10 mouse cellular contexts compared by ENCODE assay signal in the genomic region with DNA sequence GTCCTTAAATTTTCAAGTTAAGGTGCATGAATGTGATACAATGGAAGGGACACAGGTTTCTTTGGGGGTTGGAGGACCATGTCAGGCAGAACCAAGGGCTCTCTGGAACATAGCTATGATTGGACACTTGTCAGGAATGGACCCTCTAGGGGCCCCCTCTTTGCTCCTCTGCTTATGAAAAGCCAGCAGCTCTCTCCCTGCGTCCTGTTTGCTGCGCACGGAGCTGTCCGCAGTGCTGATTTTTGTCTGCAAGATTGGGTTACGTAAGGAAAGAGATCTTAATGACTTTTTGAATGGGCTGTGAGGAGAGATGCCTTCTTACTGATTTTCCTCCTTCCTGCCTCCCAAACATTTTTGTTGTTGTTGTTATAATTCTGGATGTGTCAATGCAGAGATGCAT. TPM values are rescaled to one million over a fixed set of nuclear protein-coding genes. Genes with fewer than 3 reads are reported as not detected.
DNase-seq lines count a peak whose midpoint lies in the region; ATAC-seq lines count a peak whose summit lies in the region.
"Had no signal": no experiment of that assay in that cellular context is flagged by ENCODE, and none has a peak within 500 bp of the region (broad histone marks: within the 10 kb centered on the region; RNA-seq: fewer than 3 reads in every experiment).

No protein-coding gene starts in this region.

- no peaks in the 10 kb centered on the region for H3K36me3 ChIP-seq in neural tube, embryonic 15.5 days

- no peak overlapping the region for H3K9ac ChIP-seq in neural tube, embryonic 15.5 days (replicated peaks)

- H3K4me3 ChIP-seq in neural tube, embryonic 15.5 days (replicated peaks), result no peak overlapping the region
- H3K4me3 ChIP-seq: erythroblast, embryonic 14.5 days; megakaryocyte, embryonic 14.5 days had no signal

- ATAC-seq in neural tube, embryonic 15.5 days (ENCODE audit: low FRiP score), result no peak

- 5% methylated on average over 5 of the region's 5 CpGs for WGBS in neural tube, embryonic 15.5 days

- no peaks in the 10 kb centered on the region for H3K9me3 ChIP-seq in neural tube, embryonic 15.5 days (replicated peaks)
- H3K9me3 ChIP-seq: megakaryocyte, embryonic 14.5 days had no signal

- DNase-seq in adrenal gland, adult (ENCODE audit: inconsistent age in 2 of 2, low spot score in 1 of 2), result peak; percentile 30 to 69
- no peak for DNase-seq in adrenal gland, adult 8-10 months
- peak; percentile 58 for DNase-seq in neural tube, embryonic 10.5 days (ENCODE audit: extremely low spot score, low spot score)
- peak; percentile 57 to 67 for DNase-seq in kidney, postnatal 25 days
- peak; percentile 76 for DNase-seq in retina, postnatal 1 day
- DNase-seq in cerebellum, adult 11 months, result no peak
- no peak for DNase-seq in MN1 (ENCODE audit: low spot score)

- H3K27me3 ChIP-seq in neural tube, embryonic 15.5 days (replicated peaks), result no peaks in the 10 kb centered on the region
- H3K27me3 ChIP-seq: megakaryocyte, embryonic 14.5 days had no signal

- no peak overlapping the region for H3K27ac ChIP-seq in neural tube, embryonic 15.5 days (replicated peaks)

- H3K4me2 ChIP-seq in neural tube, embryonic 15.5 days, result no peak overlapping the region

- H3K4me1 ChIP-seq in neural tube, embryonic 15.5 days, result 0 out of 2 replicates have a peak, but pooled peaks cover 3% of the 10 kb centered on the region
- H3K4me1 ChIP-seq: megakaryocyte, embryonic 14.5 days had no signal

RNA-seq across cellular contexts. Expression of a gene that starts 18.8 kb away (rescaled TPM):
- total RNA-seq in adrenal gland, adult 8-10 months (2022), result 10 to 100 TPM in 1 of 4 experiments, 1 to 10 TPM in 3; 6.6 to 11.1 (median 8.0) TPM
- polyA plus RNA-seq in neural tube, embryonic 15.5 days (2015; fragmentation: Nextera tagmentation; extraction: Ambion mirVana), result 8.9 and 9.6 TPM in 2 replicates

RNA-seq across cellular contexts. Expression of a gene that starts 28.7 kb away (rescaled TPM):
- 1 to 10 TPM in 2 of 4 experiments, under 1 TPM in 1, not detected in 1; 0.52 to 2.2 (median 1.5) TPM for total RNA-seq in adrenal gland, adult 8-10 months (2022)
- 48.2 and 55.0 TPM in 2 replicates for polyA plus RNA-seq in neural tube, embryonic 15.5 days (2015; fragmentation: Nextera tagmentation; extraction: Ambion mirVana)
- polyA plus RNA-seq: erythroblast, embryonic 14.5 days had no signal

Comparison
In these comparisons a context has a peak if more than half of its experiments do, and no peak if none do; other contexts are left out.
1. DNase-seq: peak in adrenal gland, adult (2 of 2), neural tube, embryonic 10.5 days (single experiment), kidney, postnatal 25 days (2 of 2) and retina, postnatal 1 day (single experiment); none in adrenal gland, adult 8-10 months (single experiment), cerebellum, adult 11 months (single experiment) and MN1 (single experiment).